ENCODE assay signal across 24 mouse cellular contexts in the genomic region with DNA sequence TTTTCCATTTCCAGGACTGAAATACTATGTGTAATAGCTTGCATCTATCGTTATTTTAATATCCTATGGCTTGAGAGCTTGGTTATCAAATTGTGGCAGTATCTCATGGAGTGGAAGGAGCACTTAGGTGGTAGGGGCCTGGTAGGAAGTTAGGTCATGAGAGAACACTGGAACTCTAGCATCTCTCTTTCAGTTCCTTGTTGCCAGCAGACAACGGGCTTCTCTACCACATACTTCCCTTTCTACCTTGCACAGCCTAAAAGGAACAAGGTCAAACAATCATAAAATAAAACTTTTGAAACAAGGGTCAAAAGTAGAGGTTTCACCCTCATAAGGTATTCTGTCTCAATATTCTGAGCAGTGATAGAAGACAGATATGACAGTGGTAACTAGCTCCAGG. TPM values are rescaled to one million over a fixed set of nuclear protein-coding genes. Genes with fewer than 3 reads are reported as not detected.
A peak's percentile ranks its signal among the peaks of the same experiment; 100 is the strongest.
DNase-seq lines count a peak whose midpoint lies in the region; ATAC-seq and TF ChIP-seq lines count a peak whose summit lies in the region.
"Had no signal": no experiment of that assay in that cellular context is flagged by ENCODE, and none has a peak within 500 bp of the region (broad histone marks: within the 10 kb centered on the region; RNA-seq: fewer than 3 reads in every experiment).

No protein-coding gene starts in this region.

- no peaks in the 10 kb centered on the region for H3K79me2 ChIP-seq in liver, adult 2 months (ENCODE audit: control insufficient read depth, insufficient read depth, low read length)

- no peak for TF ChIP-seq POLR2A in liver, adult 2 months (IDR thresholded peaks at IDR 0.05; ENCODE audit: extremely low read depth, insufficient read depth, low read length)

- no peak overlapping the region for H3K4me3 ChIP-seq in liver, adult 2 months (ENCODE audit: insufficient read depth, low read depth, low read length)
- no peak overlapping the region for H3K4me3 ChIP-seq in liver, embryonic 11.5 days (ENCODE audit: low read depth, low read length)
- no peak overlapping the region for H3K4me3 ChIP-seq in midbrain, embryonic 16.5 days (ENCODE audit: low read depth, low read length)
- H3K4me3 ChIP-seq: embryonic facial prominence, embryonic 10.5 days; forebrain, embryonic 13.5 days; gastrocnemius, adult 2 months; heart, adult 2 months; heart, embryonic 15.5 days; hindbrain, embryonic 13.5 days had no signal

- no peak for ATAC-seq in liver, embryonic 11.5 days (replicated peaks; ENCODE audit: low FRiP score)
- peak; percentile 36; the same call in 1 of the 2 replicates for ATAC-seq in common myeloid progenitor, adult 5-6 weeks (replicated peaks; ENCODE audit: low read depth, poor library complexity, severe bottlenecking)
- peak; percentile 68; the same call in 1 of the 2 replicates for ATAC-seq in monocyte, adult 5-6 weeks (replicated peaks; ENCODE audit: insufficient number of reproducible peaks, low FRiP score, low TSS enrichment, poor library complexity, severe bottlenecking)
- ATAC-seq in midbrain, embryonic 16.5 days = no peak
- ATAC-seq: forebrain, embryonic 13.5 days; forebrain, postnatal 0 days; hindbrain, postnatal 0 days had no signal

- no peaks in the 10 kb centered on the region for H3K4me1 ChIP-seq in liver, adult 2 months (ENCODE audit: control insufficient read depth, insufficient read depth, low read length)
- peaks cover 3% of the 10 kb centered on the region; the same call in 1 of the 2 replicates for H3K4me1 ChIP-seq in liver, embryonic 11.5 days (replicated peaks; ENCODE audit: control insufficient read depth, insufficient read depth, low read length)
- H3K4me1 ChIP-seq in midbrain, embryonic 16.5 days (ENCODE audit: control insufficient read depth, insufficient read depth, low read length) = no peaks in the 10 kb centered on the region
- H3K4me1 ChIP-seq: embryonic facial prominence, embryonic 10.5 days; forebrain, embryonic 13.5 days; heart, embryonic 15.5 days; hindbrain, embryonic 13.5 days had no signal

- no peak overlapping the region for H3K9ac ChIP-seq in liver, adult 2 months (ENCODE audit: low read depth, low read length)
- H3K9ac ChIP-seq in liver, embryonic 11.5 days (ENCODE audit: low read depth, low read length) = no peak overlapping the region
- H3K9ac ChIP-seq in midbrain, embryonic 16.5 days (ENCODE audit: low read depth, low read length) = no peak overlapping the region
- H3K9ac ChIP-seq: forebrain, embryonic 13.5 days; forebrain, postnatal 0 days; heart, embryonic 15.5 days; hindbrain, embryonic 13.5 days had no signal

- H3K9me3 ChIP-seq in liver, embryonic 11.5 days (ENCODE audit: control insufficient read depth, low read length) = no peaks in the 10 kb centered on the region
- H3K9me3 ChIP-seq in midbrain, embryonic 16.5 days (replicated peaks; ENCODE audit: control insufficient read depth, low read length, poor library complexity, severe bottlenecking) = no peaks in the 10 kb centered on the region
- H3K9me3 ChIP-seq: embryonic facial prominence, embryonic 10.5 days; forebrain, embryonic 13.5 days; heart, embryonic 15.5 days; hindbrain, embryonic 13.5 days had no signal

- H3K4me2 ChIP-seq in liver, embryonic 11.5 days = no peak overlapping the region
- no peak overlapping the region for H3K4me2 ChIP-seq in midbrain, embryonic 16.5 days (ENCODE audit: low read length)
- H3K4me2 ChIP-seq: forebrain, embryonic 13.5 days; heart, embryonic 11.5 days; heart, embryonic 15.5 days; hindbrain, embryonic 13.5 days had no signal

- TF ChIP-seq CTCF in liver, adult 2 months (IDR thresholded peaks at IDR 0.05; ENCODE audit: low read depth, low read length) = no peak

- no peaks in the 10 kb centered on the region for H3K36me3 ChIP-seq in liver, adult 2 months (ENCODE audit: control insufficient read depth, insufficient read depth, low read length)
- H3K36me3 ChIP-seq in liver, embryonic 11.5 days (ENCODE audit: control insufficient read depth, insufficient read depth, low read length) = no peaks in the 10 kb centered on the region
- H3K36me3 ChIP-seq in midbrain, embryonic 16.5 days (ENCODE audit: control insufficient read depth, insufficient read depth, low read length) = no peaks in the 10 kb centered on the region
- H3K36me3 ChIP-seq: embryonic facial prominence, embryonic 10.5 days; heart, embryonic 15.5 days; hindbrain, embryonic 13.5 days had no signal

- WGBS in liver, adult 2 months = 82% methylated on average over 2 of the region's 2 CpGs
- WGBS in liver, embryonic 11.5 days = 71% methylated on average over 2 of the region's 2 CpGs
- WGBS in midbrain, embryonic 16.5 days = 87% methylated on average over 2 of the region's 2 CpGs

- peak; percentile 2 for DNase-seq in liver, adult 2 months (ENCODE audit: extremely low read depth, low read depth, low spot score)
- no peak for DNase-seq in liver, embryonic 11.5 days (ENCODE audit: low spot score)
- DNase-seq in A20 (ENCODE audit: low read depth, low spot score) = peak; percentile 16
- DNase-seq in gastrocnemius, postnatal 4 days (ENCODE audit: low spot score in 2 of 2) = no peak
- no peak for DNase-seq in layer of hippocampus, adult 8-10 months (ENCODE audit: low spot score in 2 of 2)
- DNase-seq: adrenal gland, postnatal 10 days; cerebellum, adult 11 months; cerebellum, adult 8-10 months; cerebellum, postnatal 36 days; forebrain, postnatal 0 days; gastrocnemius, adult 2 months; gastrocnemius, postnatal 36 days; heart, adult 2 months; heart, postnatal 14 days had no signal

- no peaks in the 10 kb centered on the region for H3K27me3 ChIP-seq in liver, adult 2 months (ENCODE audit: control insufficient read depth, insufficient read depth, low read length)
- no peaks in the 10 kb centered on the region for H3K27me3 ChIP-seq in liver, embryonic 11.5 days (replicated peaks; ENCODE audit: control insufficient read depth, insufficient read depth, low read length)
- no peaks in the 10 kb centered on the region for H3K27me3 ChIP-seq in midbrain, embryonic 16.5 days (ENCODE audit: control insufficient read depth, insufficient read depth, low read depth, low read length)
- H3K27me3 ChIP-seq: forebrain, embryonic 13.5 days; heart, embryonic 15.5 days; hindbrain, embryonic 13.5 days had no signal

- no peak overlapping the region for H3K27ac ChIP-seq in liver, adult 2 months (replicated peaks; ENCODE audit: insufficient read depth, low read depth, low read length)
- H3K27ac ChIP-seq in liver, embryonic 11.5 days (ENCODE audit: low read depth, low read length) = no peak overlapping the region
- no peak overlapping the region for H3K27ac ChIP-seq in midbrain, embryonic 16.5 days (ENCODE audit: low read length)
- H3K27ac ChIP-seq: embryonic facial prominence, embryonic 10.5 days; forebrain, embryonic 13.5 days; gastrocnemius, adult 2 months; heart, adult 2 months; heart, embryonic 15.5 days; hindbrain, embryonic 13.5 days; hindbrain, postnatal 0 days had no signal

RNA-seq across cellular contexts. Expression of gene Spef2, which starts 38.3 kb away (rescaled TPM):
- total RNA-seq in liver, adult 2 months (2014; rRNA removed) = 0.07 and 0.09 TPM in 2 replicates
- 0.02 TPM in 1 of 2 replicates, not detected in the other for polyA plus RNA-seq in liver, adult 2 months (2012; rRNA removed)
- 0.13 TPM in 1 of 2 replicates, not detected in the other for polyA plus RNA-seq in liver, embryonic 11.5 days (2014; fragmentation: Nextera tagmentation; extraction: Ambion mirVana)
- total RNA-seq in common myeloid progenitor, adult 5-6 weeks (2017) = 2.6 TPM in 1 of 2 replicates, not detected in the other
- 0.39 TPM in 1 of 3 replicates, not detected in the others for total RNA-seq in monocyte, adult 5-6 weeks (2017)
- total RNA-seq in gastrocnemius, postnatal 4 days (2021) = under 1 TPM; 0.05 to 0.12 TPM
- polyA plus RNA-seq in midbrain, embryonic 16.5 days (2015; fragmentation: Nextera tagmentation; extraction: Ambion mirVana) = 2.1 and 2.2 TPM in 2 replicates
- total RNA-seq in layer of hippocampus, adult 8-10 months (2022) = 1 to 10 TPM; 2.2 to 2.8 (median 2.7) TPM
- total RNA-seq: gastrocnemius, postnatal 36 days had no signal
- polyA plus RNA-seq: C2C12 had no signal

Comparison
In these comparisons a context has a peak if more than half of its experiments do, and no peak if none do; other contexts are left out.
1. DNase-seq: peak in liver, adult 2 months (single experiment) and A20 (single experiment); none in liver, embryonic 11.5 days (single experiment), gastrocnemius, postnatal 4 days (0 of 2) and layer of hippocampus, adult 8-10 months (0 of 2).
2. ATAC-seq: peak in common myeloid progenitor, adult 5-6 weeks (single experiment) and monocyte, adult 5-6 weeks (single experiment); none in liver, embryonic 11.5 days (single experiment) and midbrain, embryonic 16.5 days (single experiment).